Mouse (Mus musculus) ES-E14 (cell line): Measurements from ENCODE around the gene Wdfy4. TPM values are rescaled to one million over a fixed set of nuclear protein-coding genes. Genes with fewer than 3 reads are reported as not detected.

Experiments
- DNase-seq: peaks from one replicate; pipeline ENCODE4 v3.0.0-alpha.2; 2013; ENCODE audit warnings: low read depth, low spot score
- H3K27ac ChIP-seq: 2 replicates; pipeline ENCODE4 v1.5.1; 2012; ENCODE audit warnings: low read depth, mild to moderate bottlenecking, low read length, moderate library complexity, mixed read lengths; ENCODE audit not compliant: poor library complexity, insufficient read depth, severe bottlenecking
- H3K36me3 ChIP-seq: 2 replicates; pipeline ENCODE4 v1.6.1; 2012; ENCODE audit warnings: mild to moderate bottlenecking, low read length, moderate library complexity, mixed read lengths; ENCODE audit not compliant: control insufficient read depth, poor library complexity, insufficient read depth, severe bottlenecking
- H3K4me1 ChIP-seq, 2 experiments: fragments of 150-350 bp in 1 of 2; sonication (generic) in 1 of 2; 2 replicates each; pipeline ENCODE4 v1.6.1; 2012; ENCODE audit warnings: low read length in 2 of 2, mild to moderate bottlenecking in 1 of 2, mixed read lengths in 1 of 2; ENCODE audit not compliant: control insufficient read depth in 2 of 2, insufficient read depth in 2 of 2, poor library complexity in 1 of 2
- H3K4me3 ChIP-seq, 2 experiments: fragments of 150-350 bp in 1 of 2; sonication (generic) in 1 of 2; 2 replicates each; pipeline ENCODE4 v1.5.1; 2012; ENCODE audit warnings: low read length in 2 of 2, low read depth in 1 of 2, mild to moderate bottlenecking in 1 of 2, mixed read lengths in 1 of 2; ENCODE audit not compliant: insufficient read depth in 1 of 2, poor library complexity in 1 of 2, severe bottlenecking in 1 of 2
- H3K9ac ChIP-seq: 2 replicates; pipeline ENCODE4 v1.6.1; 2012; ENCODE audit warnings: low read depth, mild to moderate bottlenecking, low read length, mixed read lengths; ENCODE audit not compliant: poor library complexity, insufficient read depth, severe bottlenecking
- H3K9me3 ChIP-seq: fragments of 150-350 bp; sonication (generic); 2 replicates; pipeline ENCODE4 v1.6.1; 2012; ENCODE audit warnings: low read depth, mild to moderate bottlenecking, low read length; ENCODE audit not compliant: control insufficient read depth, insufficient read depth
- CHD2 ChIP-seq: IDR thresholded peaks from 2 replicates; pipeline ENCODE4 v1.6.1; 2014; ENCODE audit warnings: mild to moderate bottlenecking, low read depth, low read length, inconsistent platforms
- HCFC1 ChIP-seq: IDR thresholded peaks from 2 replicates; pipeline ENCODE4 v1.6.1; 2012; ENCODE audit warnings: low read length, inconsistent platforms, borderline replicate concordance; ENCODE audit not compliant: insufficient read depth
- MAFK ChIP-seq: IDR thresholded peaks from 2 replicates; pipeline ENCODE4 v1.6.1; 2014; ENCODE audit warnings: mild to moderate bottlenecking, low read depth, low read length, inconsistent platforms; ENCODE audit not compliant: insufficient read depth
- ZC3H11A ChIP-seq: IDR thresholded peaks from 2 replicates; pipeline ENCODE4 v1.6.1; 2012; ENCODE audit warnings: low read depth, mild to moderate bottlenecking, inconsistent platforms, low read length, borderline replicate concordance
- ZNF384 ChIP-seq: IDR thresholded peaks from 2 replicates; pipeline ENCODE4 v1.6.1; 2012; ENCODE audit warnings: low read depth, low read length, inconsistent platforms
- in situ Hi-C, 2 experiments: fragments of 600-800 bp; cut with MboI; formaldehyde crosslinking; loops; one replicate each; pipeline ENCODE4 v1.15.1; 2025; ENCODE audit warnings: low sequenced_read_pairs in 2 of 2, inconsistent platforms in 1 of 2; ENCODE audit not compliant: unreplicated experiment in 2 of 2
- total RNA-seq: library from RNA; depleted of rRNA; stranded (reverse); fragments of 300-350 nt; gene quantifications from 2 replicates; pipeline ENCODE4 v1.2.3, GENCODE M21; 2012

Gene Wdfy4
- total RNA-seq, 1 experiment: 1.1 TPM

DNA sequence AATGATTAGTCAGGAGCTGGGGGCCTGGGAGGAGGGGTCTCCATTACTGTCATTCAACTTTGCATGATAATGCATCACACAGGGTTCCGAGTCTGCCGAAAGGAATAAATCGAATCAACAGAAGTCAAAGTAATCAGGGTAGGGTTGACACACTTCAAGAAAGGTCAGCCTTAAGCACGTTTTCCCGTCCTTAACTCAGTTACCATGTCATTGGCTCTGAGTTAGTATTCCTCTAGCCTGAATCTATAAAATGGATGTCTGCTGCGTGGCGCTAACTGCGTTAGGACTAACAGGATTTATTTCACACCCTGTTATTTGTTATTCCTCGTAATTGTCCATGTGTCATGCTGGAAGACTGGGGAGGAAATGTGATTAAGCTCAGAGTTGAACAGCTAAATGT is 48.5 kb downstream of the Wdfy4 start:
- in situ Hi-C loops: no loop called here

DNA sequence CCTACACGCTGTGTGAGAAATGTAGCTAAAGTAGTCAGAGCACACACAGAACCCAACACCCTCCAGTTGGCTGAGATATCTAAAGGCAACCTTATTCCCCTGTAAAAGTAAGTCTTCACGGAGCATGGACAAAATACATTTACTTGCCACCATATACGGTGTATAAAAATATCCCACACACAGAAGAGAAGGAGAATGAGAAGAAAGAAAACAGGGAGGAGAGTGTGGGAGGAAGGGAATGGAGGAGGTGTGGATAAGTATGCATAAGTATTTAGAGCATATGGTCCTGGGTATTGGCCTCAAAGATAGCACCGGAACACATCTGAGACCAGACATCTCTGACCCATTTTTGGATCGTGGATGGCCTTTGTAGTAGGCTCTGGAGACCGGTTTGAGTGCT is 50.1 kb downstream of the Wdfy4 start:
- TF ChIP-seq ZNF384: no peak
- TF ChIP-seq HCFC1: no peak
- no peak for TF ChIP-seq CHD2
- no peak for TF ChIP-seq MAFK
- no peak for TF ChIP-seq ZC3H11A
- Histone ChIP-seq H3K9ac (no peak overlapping the region), H3K4me1 (peaks cover 2 to 4% of the 10 kb centered on the region in 2 experiments; a peak in 2 of 4 replicates), H3K9me3 (no peaks in the 10 kb centered on the region), H3K36me3 (no peaks in the 10 kb centered on the region), H3K27ac (no peak overlapping the region), H3K4me3 (no peak overlapping the region)
- no peak for DNase-seq
- in situ Hi-C loops: no loop called here

More for the DNA sequence above, 48.5 kb downstream of the Wdfy4 start:
- H3K4me1 ChIP-seq: 0 out of 4 replicates have a peak, but pooled peaks cover 0 to 2% of the 10 kb centered on the region in 2 experiments
- no peak for TF ChIP-seq HCFC1
- TF ChIP-seq MAFK: no peak
- TF ChIP-seq CHD2: no peak
- TF ChIP-seq ZNF384: no peak
- no peak for TF ChIP-seq ZC3H11A
- DNase-seq: no peak
- no peak overlapping the region for H3K4me3 ChIP-seq
- no peaks in the 10 kb centered on the region for H3K9me3 ChIP-seq
- H3K9ac ChIP-seq: no peak overlapping the region
- no peak overlapping the region for H3K27ac ChIP-seq
- no peaks in the 10 kb centered on the region for H3K36me3 ChIP-seq

DNA sequence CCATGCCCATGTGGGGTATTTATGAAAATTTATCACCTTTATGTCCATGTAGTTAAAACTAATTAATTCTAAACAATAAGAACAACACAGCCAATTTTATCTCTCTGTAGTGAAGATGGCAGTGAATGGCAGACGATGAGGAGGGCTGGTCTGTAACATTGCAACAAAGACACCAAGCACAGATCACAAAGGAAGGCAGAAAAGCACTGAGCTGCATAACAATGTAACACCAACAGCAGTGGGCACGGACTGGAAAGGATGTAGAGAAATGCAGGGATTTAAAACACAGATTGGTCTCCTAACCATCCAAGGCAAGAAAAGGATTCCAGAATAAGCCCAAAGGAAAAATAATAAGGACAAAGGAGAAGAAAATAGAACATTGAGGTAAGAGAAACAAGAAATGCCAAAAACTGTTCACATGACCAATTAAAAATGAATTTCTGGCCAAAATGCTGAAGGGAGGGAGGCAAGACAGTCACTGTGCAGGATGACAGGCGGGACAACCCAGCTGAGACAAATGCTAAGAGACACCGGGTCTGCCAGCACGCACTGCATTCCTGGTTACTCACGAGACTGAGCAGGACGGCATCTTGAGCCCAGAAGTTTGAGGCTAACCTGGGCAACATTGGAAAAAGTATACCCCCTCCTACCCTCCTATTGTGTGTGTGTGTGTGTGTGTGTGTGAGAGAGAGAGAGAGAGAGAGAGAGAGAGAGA is 54.1 kb downstream of the Wdfy4 start:
- in situ Hi-C loops: no loop called here
- Histone ChIP-seq H3K9me3 (no peaks in the 10 kb centered on the region), H3K27ac (0 out of 2 replicates have a peak overlapping the region, but pooled peaks have one; percentile 22), H3K4me1 (peaks cover 2 to 4% of the 10 kb centered on the region in 2 experiments; a peak in 2 of 4 replicates), H3K36me3 (no peaks in the 10 kb centered on the region), H3K4me3 (no peak overlapping the region), H3K9ac (no peak overlapping the region)
- TF ChIP-seq ZNF384 (no peak), CHD2 (peak; percentile 33; the same call in 1 of the 2 replicates)
- peak; percentile 59 for DNase-seq

DNA sequence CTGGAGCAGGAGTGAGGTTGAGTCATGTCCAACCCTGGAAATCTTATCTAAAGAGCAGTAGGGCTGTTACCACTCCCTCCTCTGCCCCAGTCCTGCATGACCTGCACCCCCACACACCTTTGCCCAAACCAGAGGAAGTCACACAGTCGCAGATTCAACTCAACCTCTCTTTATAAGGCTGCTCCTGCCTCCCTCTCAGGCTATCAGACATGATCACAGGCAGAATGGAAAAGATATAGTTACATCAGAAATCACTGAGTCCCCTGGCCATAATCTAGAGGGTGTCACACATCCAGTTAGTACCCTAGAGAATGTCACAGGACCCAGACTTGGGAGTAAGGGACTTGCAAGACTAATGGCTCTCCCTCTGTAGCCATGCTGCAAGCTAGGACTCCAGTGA is 68.7 kb downstream of the Wdfy4 start:
- H3K9ac ChIP-seq: no peak overlapping the region
- no peaks in the 10 kb centered on the region for H3K9me3 ChIP-seq
- TF ChIP-seq MAFK (no peak), ZC3H11A (no peak), ZNF384 (no peak), HCFC1 (no peak), CHD2 (no peak)
- DNase-seq: no peak
- H3K4me3 ChIP-seq: no peak overlapping the region
- H3K27ac ChIP-seq: no peak overlapping the region
- in situ Hi-C loops: no loop called here
- no peaks in the 10 kb centered on the region for H3K36me3 ChIP-seq
- no peaks in the 10 kb centered on the region for H3K4me1 ChIP-seq
